Mouse (Mus musculus) frontal cortex, postnatal 14 days (tissue): ENCODE results near the gene Ppif.

Experiments used
- DNase-seq, 2 experiments: peaks; one replicate each; pipeline ENCODE4 v3.0.0; 2022; ENCODE audit warnings: low spot score in 2 of 2

Ppif gene

GRCm38 (mm10) chr14:25695059-25695458, 1.1 kb downstream of the Ppif start:
- no peak for DNase-seq

- DNase-seq: no peak
Measured at GRCm38 (mm10) chr14:25696356-25696755, 2.4 kb downstream of the Ppif start.

- no peak for DNase-seq
Measured at GRCm38 (mm10) chr14:25701986-25702385, 8.0 kb downstream of the Ppif start.

- DNase-seq: peak in 1 of 2 experiments; percentile 68
Measured at GRCm38 (mm10) chr14:25707691-25708181, 13.8 kb downstream of the Ppif start.

GRCm38 (mm10) chr14:25708451-25708850, 14.5 kb downstream of the Ppif start:
- DNase-seq: no peak

GRCm38 (mm10) chr14:25708917-25709316, 15.0 kb downstream of the Ppif start:
- DNase-seq: no peak

- no peak for DNase-seq
Measured at GRCm38 (mm10) chr14:25710073-25710472, 16.1 kb downstream of the Ppif start.

GRCm38 (mm10) chr14:25710681-25711080, 16.7 kb downstream of the Ppif start:
- DNase-seq: no peak

- no peak for DNase-seq
Measured at GRCm38 (mm10) chr14:25711177-25711576, 17.2 kb downstream of the Ppif start.

GRCm38 (mm10) chr14:25711602-25712001, 17.6 kb downstream of the Ppif start:
- no peak for DNase-seq

- DNase-seq: no peak
Measured at GRCm38 (mm10) chr14:25713443-25713842, 19.5 kb downstream of the Ppif start.

GRCm38 (mm10) chr14:25716528-25716927, 22.6 kb downstream of the Ppif start:
- no peak for DNase-seq

GRCm38 (mm10) chr14:25717718-25718117, 23.8 kb downstream of the Ppif start:
- no peak for DNase-seq

GRCm38 (mm10) chr14:25718471-25718870, 24.5 kb downstream of the Ppif start:
- DNase-seq: no peak

GRCm38 (mm10) chr14:25719371-25719770, 25.4 kb downstream of the Ppif start:
- DNase-seq: no peak

- no peak for DNase-seq
Measured at GRCm38 (mm10) chr14:25720962-25721707, 27.2 kb downstream of the Ppif start.

GRCm38 (mm10) chr14:25725032-25725497, 31.1 kb downstream of the Ppif start:
- no peak for DNase-seq

- no peak for DNase-seq
Measured at GRCm38 (mm10) chr14:25725690-25726089, 31.7 kb downstream of the Ppif start.

- no peak for DNase-seq
Measured at GRCm38 (mm10) chr14:25726226-25727148, 32.5 kb downstream of the Ppif start.

GRCm38 (mm10) chr14:25727149-25727510, 33.2 kb downstream of the Ppif start:
- DNase-seq: no peak

GRCm38 (mm10) chr14:25734736-25735716, 41.1 kb downstream of the Ppif start:
- no peak for DNase-seq
